In the genomic region with DNA sequence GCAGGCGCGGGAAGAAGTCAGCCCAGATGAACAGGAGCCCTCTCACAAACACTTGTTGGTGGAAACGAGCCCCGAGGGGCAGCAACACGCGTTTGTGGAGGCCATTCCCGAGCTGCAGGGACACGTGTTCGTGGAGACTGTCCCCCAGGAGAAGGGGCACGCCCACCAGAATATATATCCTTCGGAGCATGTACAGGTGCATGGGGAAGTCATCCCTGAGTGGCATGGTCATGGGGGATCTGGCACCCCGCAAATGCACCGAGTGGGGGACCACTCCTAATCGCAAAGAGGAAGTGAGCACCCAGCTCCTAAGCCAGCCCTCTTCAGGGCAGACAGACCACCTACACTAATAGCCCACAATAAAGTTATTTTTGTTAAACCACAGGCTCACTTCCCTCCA, we compare ENCODE assay signal across 9 mouse cellular contexts. TPM values are rescaled to one million over a fixed set of nuclear protein-coding genes. Genes with fewer than 3 reads are reported as not detected.
DNase-seq lines count a peak whose midpoint lies in the region; ATAC-seq lines count a peak whose summit lies in the region.
"Had no signal": no experiment of that assay in that cellular context is flagged by ENCODE, and none has a peak within 500 bp of the region (broad histone marks: within the 10 kb centered on the region; RNA-seq: fewer than 3 reads in every experiment).

No protein-coding gene starts in this region.

- WGBS in midbrain, embryonic 10.5 days: 64% methylated on average over 14 of the region's 14 CpGs
- 61% methylated on average over 14 of the region's 14 CpGs for WGBS in midbrain, embryonic 11.5 days
- WGBS in limb, embryonic 13.5 days: 49% methylated on average over 14 of the region's 14 CpGs

- H3K36me3 ChIP-seq in midbrain, embryonic 10.5 days: peaks cover 56% of the 10 kb centered on the region
- H3K36me3 ChIP-seq in midbrain, embryonic 11.5 days (ENCODE audit: control insufficient read depth, insufficient read depth, low read length): peaks cover 15% of the 10 kb centered on the region
- H3K36me3 ChIP-seq in limb, embryonic 13.5 days: peaks cover 51% of the 10 kb centered on the region

- no peak overlapping the region for H3K4me2 ChIP-seq in midbrain, embryonic 11.5 days
- peak overlapping the region; percentile 70 for H3K4me2 ChIP-seq in limb, embryonic 13.5 days (replicated peaks)

- no peaks in the 10 kb centered on the region for H3K9me3 ChIP-seq in midbrain, embryonic 10.5 days (replicated peaks)
- H3K9me3 ChIP-seq in midbrain, embryonic 11.5 days (ENCODE audit: control insufficient read depth, low read length): no peaks in the 10 kb centered on the region
- no peaks in the 10 kb centered on the region for H3K9me3 ChIP-seq in limb, embryonic 13.5 days

- no peak overlapping the region for H3K9ac ChIP-seq in midbrain, embryonic 11.5 days (ENCODE audit: low read length)
- peak overlapping the region; percentile 67 for H3K9ac ChIP-seq in limb, embryonic 13.5 days
- H3K9ac ChIP-seq: liver, embryonic 14.5 days had no signal

- no peak for DNase-seq in midbrain, embryonic 10.5 days (ENCODE audit: low spot score)
- DNase-seq in midbrain, embryonic 11.5 days (ENCODE audit: low spot score, missing footprints): no peak
- peak; percentile 19 to 69 for DNase-seq in spleen, postnatal 4 days (ENCODE audit: low spot score in 2 of 2)
- no peak for DNase-seq in right cerebral cortex, postnatal 25 days
- DNase-seq: cerebellum, postnatal 36 days had no signal

- peaks cover 25% of the 10 kb centered on the region for H3K4me1 ChIP-seq in midbrain, embryonic 10.5 days
- H3K4me1 ChIP-seq in midbrain, embryonic 11.5 days (ENCODE audit: control insufficient read depth, insufficient read depth, low read length): peaks cover 9% of the 10 kb centered on the region
- peaks cover 15% of the 10 kb centered on the region for H3K4me1 ChIP-seq in limb, embryonic 13.5 days

- peaks cover 42% of the 10 kb centered on the region for H3K27me3 ChIP-seq in midbrain, embryonic 10.5 days (ENCODE audit: low read depth, poor library complexity, severe bottlenecking)
- peaks cover 20% of the 10 kb centered on the region for H3K27me3 ChIP-seq in midbrain, embryonic 11.5 days (ENCODE audit: control insufficient read depth, insufficient read depth, low read length)
- peaks cover 48% of the 10 kb centered on the region for H3K27me3 ChIP-seq in limb, embryonic 13.5 days

- ATAC-seq in midbrain, embryonic 11.5 days (ENCODE audit: low FRiP score): no peak
- peak; percentile 8 to 18; a peak in 1 of 4 replicates for ATAC-seq in hematopoietic stem cell, adult 5-6 weeks (replicated peaks in 1 of 2; ENCODE audit: insufficient read depth in 1 of 2, low FRiP score in 2 of 2, low TSS enrichment in 1 of 2, low read depth in 1 of 2, poor library complexity in 2 of 2, severe bottlenecking in 2 of 2)
- no peak for ATAC-seq in limb, embryonic 13.5 days (ENCODE audit: low FRiP score, low read depth)
- ATAC-seq in monocyte, adult 5-6 weeks (replicated peaks; ENCODE audit: insufficient number of reproducible peaks, low FRiP score, low TSS enrichment, poor library complexity, severe bottlenecking): no peak

- peak overlapping the region; percentile 46 for H3K4me3 ChIP-seq in midbrain, embryonic 10.5 days
- H3K4me3 ChIP-seq in midbrain, embryonic 11.5 days (ENCODE audit: low read depth, low read length): no peak overlapping the region
- H3K4me3 ChIP-seq in limb, embryonic 13.5 days: peak overlapping the region; percentile 39; the same call in 1 of the 2 replicates

- H3K27ac ChIP-seq in midbrain, embryonic 10.5 days (replicated peaks): no peak overlapping the region
- H3K27ac ChIP-seq in midbrain, embryonic 11.5 days (ENCODE audit: low read depth, low read length): no peak overlapping the region
- H3K27ac ChIP-seq in limb, embryonic 13.5 days: no peak overlapping the region
- H3K27ac ChIP-seq: liver, embryonic 14.5 days had no signal

RNA-seq across cellular contexts. Expression of a gene that starts 8.4 kb away (rescaled TPM):
- polyA plus RNA-seq in midbrain, embryonic 10.5 days (2016; fragmentation: Nextera tagmentation; extraction: Ambion mirVana): 89.5 and 98.1 TPM in 2 replicates
- 31.8 and 34.3 TPM in 2 replicates for polyA plus RNA-seq in midbrain, embryonic 11.5 days (2014; fragmentation: Nextera tagmentation; extraction: Ambion mirVana)
- total RNA-seq in hematopoietic stem cell, adult 5-6 weeks (2017): 32.6 and 38.0 TPM in 2 replicates
- 112 and 122 TPM in 2 replicates for polyA plus RNA-seq in limb, embryonic 13.5 days (2015; fragmentation: Nextera tagmentation; extraction: Ambion mirVana)
- total RNA-seq in monocyte, adult 5-6 weeks (2017): 11.6 to 33.0 TPM (median 13.0 TPM) in 3 replicates

RNA-seq across cellular contexts. Expression of a gene that starts 8.5 kb away (rescaled TPM):
- 77.8 and 89.4 TPM in 2 replicates for polyA plus RNA-seq in midbrain, embryonic 10.5 days (2016; fragmentation: Nextera tagmentation; extraction: Ambion mirVana)
- polyA plus RNA-seq in midbrain, embryonic 11.5 days (2014; fragmentation: Nextera tagmentation; extraction: Ambion mirVana): 63.4 and 69.4 TPM in 2 replicates
- total RNA-seq in hematopoietic stem cell, adult 5-6 weeks (2017): 21.6 and 29.3 TPM in 2 replicates
- 86.0 and 90.5 TPM in 2 replicates for polyA plus RNA-seq in limb, embryonic 13.5 days (2015; fragmentation: Nextera tagmentation; extraction: Ambion mirVana)
- 33.8 to 69.8 TPM (median 57.7 TPM) in 3 replicates for total RNA-seq in monocyte, adult 5-6 weeks (2017)

RNA-seq across cellular contexts. Expression of a gene that starts 16.5 kb away (rescaled TPM):
- 38.1 and 38.4 TPM in 2 replicates for polyA plus RNA-seq in midbrain, embryonic 10.5 days (2016; fragmentation: Nextera tagmentation; extraction: Ambion mirVana)
- 26.1 and 28.6 TPM in 2 replicates for polyA plus RNA-seq in midbrain, embryonic 11.5 days (2014; fragmentation: Nextera tagmentation; extraction: Ambion mirVana)
- 27.8 and 30.0 TPM in 2 replicates for total RNA-seq in hematopoietic stem cell, adult 5-6 weeks (2017)
- polyA plus RNA-seq in limb, embryonic 13.5 days (2015; fragmentation: Nextera tagmentation; extraction: Ambion mirVana): 33.1 and 33.9 TPM in 2 replicates
- 68.9 to 89.5 TPM (median 71.5 TPM) in 3 replicates for total RNA-seq in monocyte, adult 5-6 weeks (2017)

RNA-seq across cellular contexts. Expression of a gene that starts 24.0 kb away (rescaled TPM):
- 4.6 and 4.7 TPM in 2 replicates for polyA plus RNA-seq in midbrain, embryonic 10.5 days (2016; fragmentation: Nextera tagmentation; extraction: Ambion mirVana)
- 2.8 and 3.3 TPM in 2 replicates for polyA plus RNA-seq in midbrain, embryonic 11.5 days (2014; fragmentation: Nextera tagmentation; extraction: Ambion mirVana)
- 3.1 and 3.3 TPM in 2 replicates for total RNA-seq in hematopoietic stem cell, adult 5-6 weeks (2017)
- 3.2 and 3.6 TPM in 2 replicates for polyA plus RNA-seq in limb, embryonic 13.5 days (2015; fragmentation: Nextera tagmentation; extraction: Ambion mirVana)
- 1.1 to 2.8 TPM (median 2.8 TPM) in 3 replicates for total RNA-seq in monocyte, adult 5-6 weeks (2017)

RNA-seq across cellular contexts. Expression of a gene that starts 24.2 kb away (rescaled TPM):
- 1.2 and 1.8 TPM in 2 replicates for polyA plus RNA-seq in midbrain, embryonic 10.5 days (2016; fragmentation: Nextera tagmentation; extraction: Ambion mirVana)
- polyA plus RNA-seq in midbrain, embryonic 11.5 days (2014; fragmentation: Nextera tagmentation; extraction: Ambion mirVana): 0.84 and 1.2 TPM in 2 replicates
- total RNA-seq in hematopoietic stem cell, adult 5-6 weeks (2017): 1.3 TPM in 1 of 2 replicates, not detected in the other
- polyA plus RNA-seq in limb, embryonic 13.5 days (2015; fragmentation: Nextera tagmentation; extraction: Ambion mirVana): 1.4 and 2.5 TPM in 2 replicates
- total RNA-seq in monocyte, adult 5-6 weeks (2017): 1.1 to 5.2 TPM (median 3.7 TPM) in 3 replicates

Comparison
In these comparisons a context has a peak if more than half of its experiments do, and no peak if none do; other contexts are left out.
1. DNase-seq: peak in spleen, postnatal 4 days (2 of 2); none in midbrain, embryonic 10.5 days (single experiment), midbrain, embryonic 11.5 days (single experiment) and right cerebral cortex, postnatal 25 days (single experiment).
2. ATAC-seq: peak in hematopoietic stem cell, adult 5-6 weeks (2 of 2); none in midbrain, embryonic 11.5 days (single experiment), limb, embryonic 13.5 days (single experiment) and monocyte, adult 5-6 weeks (single experiment).